In genomic region chr1:153035328-153035944, GRCm38 (mm10) we compare ENCODE assay signal across 9 mouse cellular contexts.
DNase-seq lines count a peak whose midpoint lies in the region.
"Had no signal": no experiment of that assay in that cellular context is flagged by ENCODE, and none has a peak within 500 bp of the region (broad histone marks: within the 10 kb centered on the region; RNA-seq: fewer than 3 reads in every experiment).

No protein-coding gene starts in this region.

- intact Hi-C loops in heart, postnatal 10 days (cut with DNase I) = no loop called here

- DNase-seq in adrenal gland, adult (ENCODE audit: inconsistent age in 2 of 2, low spot score in 1 of 2) = peak; percentile 30 to 73
- no peak for DNase-seq in adrenal gland, adult 8-10 months
- DNase-seq in adipocyte (ENCODE audit: low spot score) = peak; percentile 61
- DNase-seq in embryo, embryonic 10.5 days (ENCODE audit: low spot score) = peak; percentile 89
- peak; percentile 57 to 70 for DNase-seq in heart, postnatal 10 days
- DNase-seq in layer of hippocampus, adult 9-10 months (ENCODE audit: low spot score) = peak; percentile 59
- DNase-seq in lung, postnatal 36 days = peak; percentile 77
- DNase-seq in right cerebral cortex, postnatal 25 days = peak; percentile 66
- DNase-seq: liver, embryonic 13.5 days had no signal
